Mouse (Mus musculus): Measurements from ENCODE around the gene Selenof.
A peak's percentile ranks its signal among the peaks of the same experiment; 100 is the strongest.

The Selenof gene

DNA sequence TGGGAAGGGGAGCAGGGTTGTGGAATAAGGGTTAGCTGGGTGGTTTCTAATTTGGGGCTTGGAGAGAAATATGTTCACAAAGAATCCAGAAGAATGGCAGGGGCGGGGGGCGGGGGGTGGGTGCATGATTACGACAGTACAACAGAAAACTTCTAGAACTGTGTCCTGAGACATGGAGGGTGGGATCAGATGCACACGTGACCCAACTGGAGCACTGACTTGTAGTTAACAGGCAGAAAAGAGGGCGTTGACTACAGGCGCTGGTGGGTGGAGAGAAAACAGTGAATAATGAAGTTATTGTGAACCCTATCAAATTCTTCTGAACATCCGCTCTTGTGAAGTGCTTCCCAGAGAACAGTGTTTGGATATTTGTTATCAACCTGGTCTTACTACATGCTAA, 6.2 kb upstream of the Selenof start:
- DNase-seq (ENCODE audit: low spot score in 2 of 2): no peak

DNA sequence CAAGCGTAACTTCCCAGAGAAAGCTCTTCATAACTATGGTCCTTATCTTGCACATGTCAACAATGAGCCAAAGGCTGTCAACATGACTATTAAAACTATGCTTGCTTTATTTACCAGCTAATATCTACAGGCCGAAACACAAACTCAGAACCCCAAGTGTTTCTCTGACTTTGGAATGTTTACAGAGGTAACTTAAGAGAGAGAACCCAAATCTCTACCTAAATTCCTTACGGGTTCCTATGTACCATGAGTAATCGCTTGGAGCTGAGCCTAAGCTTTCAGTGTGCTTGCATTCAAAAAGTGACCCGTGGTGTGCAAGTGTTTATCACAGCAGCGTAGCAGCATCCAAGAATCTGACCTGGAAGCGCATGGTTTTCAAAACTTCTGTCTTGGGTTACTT, 4.9 kb upstream of the Selenof start:
- no peak for DNase-seq (ENCODE audit: low spot score in 2 of 2)

DNA sequence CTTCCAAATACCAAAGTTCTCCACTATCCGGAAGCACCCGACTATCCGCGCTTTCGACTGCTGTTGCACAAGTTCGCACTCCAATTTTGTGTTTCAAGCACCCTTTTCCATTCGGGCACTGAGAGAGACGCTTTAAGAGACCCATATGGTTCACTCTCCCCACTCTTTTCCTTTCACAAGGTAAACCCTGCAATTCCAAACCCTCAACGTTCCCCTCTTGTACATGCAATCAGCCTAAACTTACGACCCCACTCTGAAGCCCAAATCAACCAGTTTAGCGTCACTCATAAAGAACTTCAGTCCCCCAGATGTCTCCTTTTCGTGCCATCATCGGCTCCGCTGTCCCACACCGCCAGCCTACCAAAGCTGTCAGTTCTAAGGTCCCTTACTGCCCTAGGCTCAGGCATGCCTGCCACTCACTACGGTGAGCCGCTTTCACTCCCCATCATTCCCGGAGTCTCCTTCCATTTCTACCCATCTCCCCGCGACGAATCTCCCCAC, 1.2 kb upstream of the Selenof start:
- no peak for DNase-seq (ENCODE audit: low spot score in 2 of 2)

DNA sequence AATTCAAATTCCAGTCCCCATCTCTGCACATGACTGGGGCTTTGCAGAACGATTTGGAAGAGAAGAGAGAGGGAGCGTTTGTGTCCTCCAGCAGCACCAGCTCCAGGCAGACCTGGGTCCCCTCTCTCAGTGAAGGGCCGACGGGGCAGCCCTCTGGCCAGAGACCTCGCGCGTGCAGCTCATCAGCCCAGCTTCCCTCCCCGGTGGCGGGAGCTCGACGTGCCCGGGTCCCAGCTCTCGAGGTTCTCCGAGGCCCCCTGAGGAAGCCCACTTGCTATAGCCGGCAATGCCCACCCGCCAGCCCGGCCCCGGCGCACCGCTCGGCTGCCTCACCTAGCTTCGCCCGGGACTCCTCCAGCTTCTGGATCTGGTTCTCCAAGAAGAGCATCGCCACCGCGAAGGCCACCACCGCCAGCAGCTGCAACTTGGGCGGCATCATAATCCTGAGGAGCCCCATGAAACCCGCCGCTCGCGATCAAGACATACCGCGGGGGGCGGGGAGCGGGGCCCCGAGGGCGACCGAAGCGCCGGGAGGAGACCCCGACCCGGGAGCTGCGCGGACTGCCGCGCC, 618 bp upstream of the Selenof start:
- peak; percentile 24 to 42 for DNase-seq (ENCODE audit: low spot score in 2 of 2)

DNA sequence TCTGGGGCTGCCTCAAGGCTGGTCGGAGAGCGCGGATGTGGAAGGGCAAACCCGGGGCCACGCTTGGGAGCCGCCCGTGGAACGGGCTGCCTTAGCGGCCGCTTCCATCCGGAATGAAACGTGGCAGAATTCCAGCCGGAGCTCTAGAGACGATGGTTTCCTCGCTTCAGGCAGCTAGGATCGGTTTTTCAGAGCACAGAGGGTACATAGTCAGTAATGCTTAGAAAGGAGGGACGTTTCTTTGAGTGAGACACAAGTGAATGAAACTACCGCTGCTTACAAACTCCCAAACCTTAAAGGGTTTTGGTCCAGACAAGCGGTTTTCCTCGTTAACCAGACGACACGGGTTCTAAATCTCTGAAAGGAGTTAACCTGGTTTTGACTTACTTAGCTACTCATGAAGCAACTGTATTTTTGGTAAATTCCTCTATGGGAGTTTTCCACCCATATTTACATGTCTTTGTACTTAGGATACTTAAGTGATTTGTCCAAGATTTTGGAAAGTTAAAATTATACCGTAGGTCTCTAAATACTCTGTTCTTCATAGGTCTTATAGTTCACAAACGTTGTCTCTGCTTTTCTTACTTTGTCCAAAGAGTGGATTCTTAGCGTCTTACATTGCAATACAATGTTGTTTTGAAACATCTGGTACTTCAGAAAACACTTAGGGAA, 848 bp downstream of the Selenof start:
- no peak for DNase-seq (ENCODE audit: low spot score in 2 of 2)

DNA sequence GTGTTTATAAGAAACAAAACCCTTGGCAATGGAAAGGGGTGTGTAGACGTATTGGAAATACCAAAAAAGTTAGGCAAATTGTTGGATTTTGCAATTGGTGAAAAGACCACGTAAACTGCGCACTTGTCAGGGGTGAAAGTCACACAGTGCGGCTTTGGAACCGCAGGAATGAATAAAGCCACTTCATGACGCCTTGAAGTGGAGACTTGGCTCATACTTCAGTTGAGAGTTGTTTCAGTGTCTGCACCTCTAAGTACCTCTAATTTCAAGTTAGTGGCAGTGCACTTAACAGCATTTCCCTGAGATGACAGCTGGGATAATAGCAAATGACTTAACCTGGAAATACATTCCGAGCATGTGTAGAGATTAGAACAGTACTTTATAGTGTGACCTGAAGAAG, 4.2 kb downstream of the Selenof start:
- DNase-seq (ENCODE audit: low spot score in 2 of 2): no peak

DNA sequence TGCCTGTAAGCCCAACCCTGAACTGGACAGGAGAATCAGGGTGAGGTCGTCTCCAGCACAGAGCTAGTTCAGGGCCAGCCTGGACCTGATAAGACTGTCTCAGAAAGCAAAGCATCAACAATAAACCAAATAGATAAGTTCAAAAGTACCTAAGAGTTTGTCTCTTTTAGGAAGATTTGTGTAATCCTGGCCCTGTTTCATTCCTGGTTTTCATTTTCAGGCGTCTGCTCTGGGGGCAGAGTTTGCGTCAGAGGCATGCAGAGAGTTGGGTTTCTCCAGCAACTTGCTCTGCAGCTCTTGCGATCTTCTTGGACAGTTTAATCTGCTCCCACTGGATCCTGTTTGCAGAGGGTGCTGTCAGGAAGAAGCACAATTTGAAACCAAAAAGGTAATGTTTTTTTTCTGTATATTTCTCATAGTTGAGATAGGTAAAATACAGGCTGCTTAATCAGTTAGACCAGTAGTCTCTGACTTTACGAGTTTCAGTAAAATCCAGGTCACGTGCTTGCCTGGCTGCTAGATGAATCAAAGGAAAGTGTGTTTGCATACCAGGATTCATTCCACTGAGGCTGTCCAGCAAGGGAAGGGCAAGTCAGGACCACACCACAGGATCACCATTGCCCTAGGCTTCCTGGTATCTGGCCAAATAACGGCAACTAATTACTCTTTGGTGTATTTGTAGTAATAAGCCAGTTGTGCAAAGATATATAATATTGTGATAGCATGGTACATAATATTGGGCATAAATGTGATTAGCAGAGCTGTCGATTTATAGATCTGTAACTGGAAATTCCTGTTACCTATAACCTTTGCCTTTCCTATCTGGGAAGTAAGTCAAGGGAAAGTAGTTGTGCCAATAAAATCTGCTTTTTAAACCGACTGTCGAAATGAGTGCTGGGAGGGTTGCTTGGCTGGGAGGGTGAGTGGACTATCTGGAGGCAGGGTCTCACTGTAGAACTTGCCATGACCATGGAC, 7.5 kb downstream of the Selenof start:
- peak in 1 of 2 experiments; percentile 25 for DNase-seq (ENCODE audit: low spot score in 2 of 2)

DNA sequence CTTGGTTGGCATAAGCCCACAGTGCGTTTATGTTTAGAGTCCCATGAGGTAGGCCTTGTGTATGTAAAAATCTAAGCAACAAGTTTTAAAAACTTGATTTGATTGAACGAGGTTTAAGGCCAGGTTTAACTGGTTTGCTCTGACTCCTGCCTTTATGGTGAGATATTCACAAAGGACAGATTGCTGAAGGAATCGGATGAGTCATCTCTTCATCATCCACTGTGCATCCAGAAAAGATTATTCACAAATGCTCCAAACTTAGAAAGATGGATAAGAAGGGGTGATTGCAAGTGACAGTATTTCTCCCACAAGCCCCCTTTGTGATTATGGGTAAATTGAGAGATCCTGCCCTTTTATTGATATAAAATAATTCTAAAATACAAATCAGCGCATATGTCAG, 8.8 kb downstream of the Selenof start:
- no peak for DNase-seq (ENCODE audit: low spot score in 2 of 2)

DNA sequence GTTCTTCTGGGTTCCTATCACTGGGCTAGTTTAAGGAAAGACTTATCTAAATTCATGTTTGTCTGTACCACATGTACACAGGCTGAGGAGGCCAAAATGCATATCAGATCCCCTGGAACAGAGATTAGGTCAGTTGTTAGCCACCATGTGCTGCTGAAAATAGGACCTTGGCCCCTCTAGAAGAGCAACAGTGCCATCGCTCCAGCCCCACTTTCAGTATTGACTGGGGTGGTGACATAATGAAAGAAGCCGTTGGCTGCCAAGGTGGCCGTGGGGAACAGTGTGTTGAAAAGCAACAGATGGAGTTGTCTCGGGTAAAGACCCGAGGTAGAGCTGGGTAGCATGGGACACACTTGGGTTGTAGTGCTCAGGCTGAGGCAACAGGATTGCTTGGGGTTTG, 9.7 kb downstream of the Selenof start:
- no peak for DNase-seq (ENCODE audit: low spot score in 2 of 2)

DNA sequence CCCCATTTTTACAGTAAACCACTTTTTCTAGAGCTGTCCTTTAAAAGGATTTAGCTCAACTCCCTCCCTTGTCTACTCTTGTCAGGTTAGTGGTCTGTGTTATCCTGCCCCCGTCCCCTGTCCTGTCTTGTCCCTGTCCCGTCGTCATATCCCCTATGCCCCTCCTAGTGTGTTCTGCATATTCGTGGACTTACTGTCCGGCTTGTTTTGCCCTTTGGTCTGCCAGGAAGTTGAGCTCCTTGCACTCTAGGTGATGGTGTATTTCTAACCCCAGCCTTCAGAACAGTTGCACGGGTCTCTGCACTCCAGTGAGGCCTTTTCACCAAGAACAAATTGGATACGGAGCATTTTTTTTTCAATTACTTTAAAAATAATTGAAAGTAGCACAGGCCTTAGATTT, 10.2 kb downstream of the Selenof start:
- no peak for DNase-seq (ENCODE audit: low spot score in 2 of 2)

DNA sequence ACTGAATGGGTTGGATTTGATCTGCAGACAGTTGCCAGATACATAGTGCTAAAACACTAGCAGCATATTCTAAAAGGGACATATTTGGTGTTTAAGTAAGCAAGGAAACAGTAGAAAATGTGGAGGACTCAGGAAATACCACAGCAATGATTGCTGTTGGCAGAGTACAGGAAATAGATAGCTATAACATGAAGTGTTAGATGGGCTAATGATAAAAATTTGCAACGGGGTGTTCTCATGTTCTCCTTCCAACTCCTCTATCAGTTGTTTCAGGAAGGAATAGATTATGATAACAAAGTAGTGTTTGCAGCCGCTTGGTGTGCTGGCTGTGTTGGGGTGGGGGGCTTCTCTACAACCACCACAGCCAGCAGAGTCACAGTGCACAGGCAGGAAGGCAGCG, 11.7 kb downstream of the Selenof start:
- DNase-seq (ENCODE audit: low spot score in 2 of 2): no peak

DNA sequence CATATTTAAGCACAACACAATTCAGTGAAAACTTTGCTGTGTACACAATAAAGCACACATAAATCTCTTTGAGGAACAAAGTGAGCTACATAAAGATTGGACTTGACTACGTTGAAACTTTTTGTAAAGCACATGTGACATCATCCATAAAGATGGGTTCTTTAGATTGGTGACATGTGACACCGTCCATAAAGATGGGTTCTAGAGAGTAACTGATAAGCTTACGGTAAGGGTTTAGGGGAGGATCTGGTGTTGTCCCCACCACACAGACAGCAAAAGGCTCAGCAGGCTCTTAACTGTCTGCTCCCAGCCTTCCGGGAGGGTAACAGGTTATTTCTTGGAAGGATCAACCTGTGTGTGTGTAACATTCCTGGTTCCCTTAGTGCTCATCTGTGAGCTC, 12.2 kb downstream of the Selenof start:
- DNase-seq (ENCODE audit: low spot score in 2 of 2): no peak

DNA sequence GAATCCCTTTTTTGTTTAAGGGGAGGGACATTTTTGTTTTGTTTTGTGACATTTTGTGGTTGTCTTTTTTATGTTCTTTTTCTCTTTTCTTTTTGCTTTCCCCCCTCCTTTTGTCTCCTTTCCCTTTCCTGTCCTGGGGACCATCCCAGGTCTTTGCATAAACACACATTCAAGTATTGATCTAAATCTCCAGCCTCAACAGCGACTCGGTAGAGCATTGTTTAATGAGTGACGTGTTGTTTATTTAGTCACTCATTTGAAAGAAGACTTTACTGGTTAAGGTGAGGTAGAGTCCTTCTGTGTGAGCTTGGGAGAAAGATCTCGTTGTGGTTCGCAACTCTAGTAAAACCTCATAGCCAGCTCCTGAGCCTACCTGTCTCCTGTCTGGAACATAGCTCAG, 13.7 kb downstream of the Selenof start:
- DNase-seq (ENCODE audit: low spot score in 2 of 2): no peak

DNA sequence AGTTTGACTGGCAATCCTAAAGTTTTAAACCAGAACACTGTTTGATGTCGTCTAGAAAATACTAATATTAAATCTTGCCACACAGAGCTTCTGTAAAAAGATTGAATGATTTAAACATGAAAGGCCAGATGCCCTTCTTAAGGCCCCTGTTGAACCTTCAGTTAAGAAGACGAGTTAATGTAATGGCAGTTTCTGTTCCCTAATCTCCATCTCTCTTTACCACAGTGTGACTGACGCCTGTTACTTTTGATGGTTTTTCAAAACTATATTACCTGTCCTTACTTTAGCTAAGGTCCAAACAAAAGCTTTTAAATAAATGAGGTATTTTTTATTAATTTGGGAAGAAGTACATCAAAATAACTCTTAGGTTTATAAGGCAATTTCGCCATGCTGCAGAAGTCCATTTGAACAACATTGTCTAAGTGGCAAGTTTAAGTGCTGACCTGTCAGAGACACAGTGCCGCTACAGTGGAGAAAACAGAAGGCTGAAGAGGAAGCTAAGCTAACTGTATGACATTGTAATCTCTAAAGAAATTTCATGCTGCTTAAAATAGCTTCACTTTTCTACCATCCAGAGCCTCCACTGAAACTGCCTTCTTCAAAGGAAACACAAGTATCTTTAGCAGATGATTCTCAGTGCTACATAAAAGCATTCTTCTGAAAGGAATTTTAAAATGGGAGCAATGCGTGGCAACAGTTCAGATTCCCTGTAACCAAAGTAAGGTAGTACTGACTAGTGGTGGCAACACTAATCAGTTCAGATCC, 14.9 kb downstream of the Selenof start:
- no peak for DNase-seq (ENCODE audit: low spot score in 2 of 2)

DNA sequence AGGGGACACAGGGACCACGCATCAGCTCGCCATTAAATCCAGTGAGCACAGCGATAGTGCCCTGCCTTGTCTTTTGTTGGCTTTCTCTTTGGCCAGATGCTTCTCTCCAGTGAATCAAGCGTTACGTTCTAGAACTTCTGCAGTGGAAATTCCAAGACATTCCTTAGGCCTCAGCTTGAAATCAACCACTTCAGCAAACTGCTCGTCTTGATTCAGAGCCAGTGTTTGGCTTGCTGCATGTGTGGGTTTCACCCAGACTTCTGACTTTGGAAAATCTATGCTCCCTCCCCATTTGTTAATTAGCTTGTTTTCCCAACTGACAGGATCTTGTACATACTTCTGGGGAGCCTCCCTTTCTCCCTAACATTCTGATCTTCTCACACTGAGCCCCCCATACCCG, 16.6 kb downstream of the Selenof start:
- DNase-seq (ENCODE audit: low spot score in 2 of 2): peak in 1 of 2 experiments; percentile 31

DNA sequence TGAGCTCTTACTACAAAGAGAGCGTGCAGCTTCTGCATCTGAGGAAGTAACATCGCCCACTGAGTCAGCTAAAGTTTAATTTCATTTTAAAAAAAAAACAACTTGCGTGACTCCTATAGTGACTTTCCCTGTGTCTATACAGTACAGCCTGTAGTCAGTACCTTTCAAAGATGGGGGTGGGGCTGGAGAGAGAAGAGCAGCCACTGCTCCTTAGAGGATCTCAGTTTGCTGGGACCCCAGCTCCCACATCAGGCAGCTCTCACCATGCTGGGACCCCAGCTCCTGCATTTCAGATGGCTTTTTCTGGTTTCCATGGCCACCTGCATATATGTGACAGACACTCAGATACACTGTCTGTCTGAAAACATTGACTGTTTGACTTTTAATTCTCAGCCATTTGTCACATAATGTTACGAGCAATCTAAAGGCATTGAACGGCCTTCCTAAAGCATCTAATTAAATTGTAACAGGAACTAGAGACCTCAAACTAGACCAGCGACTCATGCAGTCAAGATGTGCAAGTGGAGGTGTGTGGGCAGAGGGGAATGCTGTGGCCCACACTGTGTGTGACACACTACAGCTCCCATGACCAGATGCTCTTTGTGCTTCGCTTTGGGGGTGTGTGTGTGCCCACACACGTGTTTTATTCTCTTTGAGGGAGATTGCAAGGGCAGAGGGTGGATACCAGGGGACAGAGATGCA, 19.2 kb downstream of the Selenof start:
- no peak for DNase-seq (ENCODE audit: low spot score in 2 of 2)

DNA sequence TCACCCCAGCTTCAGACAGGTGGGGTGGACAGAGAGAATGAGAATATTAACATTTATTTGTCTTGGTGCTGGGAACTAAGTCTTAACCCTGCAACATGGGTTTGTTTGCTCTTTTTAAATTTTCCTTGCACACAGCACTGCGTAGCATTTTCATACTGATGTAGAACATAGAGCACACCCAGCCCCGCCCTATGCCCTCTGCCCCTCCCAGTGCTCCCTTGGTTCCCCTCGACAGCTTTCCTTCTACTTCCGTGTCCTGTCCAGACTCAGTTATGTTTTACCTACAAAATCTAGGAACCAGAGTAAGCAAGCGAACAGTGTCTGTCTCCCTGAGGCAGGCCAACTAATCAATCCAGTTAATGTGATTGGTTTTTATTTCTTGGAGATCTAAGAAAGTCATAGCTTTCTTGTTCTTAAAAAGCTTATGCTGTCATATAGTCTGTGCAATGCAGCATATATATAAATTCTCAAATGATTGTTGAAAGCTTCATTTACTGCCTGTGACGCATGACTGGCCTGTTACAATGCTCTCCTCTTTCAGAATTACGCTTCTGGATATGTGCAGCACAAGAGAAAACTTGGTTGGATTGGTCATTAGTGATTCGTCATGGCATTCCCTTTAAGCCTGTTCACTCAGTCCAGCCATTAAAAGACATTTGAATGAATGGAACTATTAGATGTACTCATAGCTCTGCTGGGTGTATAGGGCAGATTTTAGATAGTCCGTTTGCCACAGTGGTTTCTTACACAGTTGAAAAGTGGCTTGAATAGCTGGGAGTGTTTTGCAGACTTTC, 23.1 kb downstream of the Selenof start:
- no peak for DNase-seq (ENCODE audit: low spot score in 2 of 2)

DNA sequence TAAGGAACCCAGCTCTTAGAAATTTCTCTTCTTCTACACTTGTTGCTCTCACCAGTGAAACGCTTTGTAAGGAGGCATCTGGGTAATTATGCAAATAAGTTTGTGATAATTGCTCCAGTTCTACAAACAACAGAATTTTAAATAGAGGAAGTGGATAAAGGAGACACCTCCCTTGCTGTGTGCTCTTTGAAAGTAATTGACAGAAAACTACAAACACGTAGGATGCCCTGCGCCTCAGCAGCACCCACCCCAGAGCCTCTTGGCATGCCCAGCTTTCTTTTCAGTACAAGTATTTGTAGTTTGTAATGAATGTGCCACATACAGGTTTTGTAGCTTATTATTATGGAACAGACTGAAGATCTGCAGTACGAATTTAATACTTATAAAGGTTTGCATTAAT, 27.0 kb downstream of the Selenof start:
- no peak for DNase-seq (ENCODE audit: low spot score in 2 of 2)

DNA sequence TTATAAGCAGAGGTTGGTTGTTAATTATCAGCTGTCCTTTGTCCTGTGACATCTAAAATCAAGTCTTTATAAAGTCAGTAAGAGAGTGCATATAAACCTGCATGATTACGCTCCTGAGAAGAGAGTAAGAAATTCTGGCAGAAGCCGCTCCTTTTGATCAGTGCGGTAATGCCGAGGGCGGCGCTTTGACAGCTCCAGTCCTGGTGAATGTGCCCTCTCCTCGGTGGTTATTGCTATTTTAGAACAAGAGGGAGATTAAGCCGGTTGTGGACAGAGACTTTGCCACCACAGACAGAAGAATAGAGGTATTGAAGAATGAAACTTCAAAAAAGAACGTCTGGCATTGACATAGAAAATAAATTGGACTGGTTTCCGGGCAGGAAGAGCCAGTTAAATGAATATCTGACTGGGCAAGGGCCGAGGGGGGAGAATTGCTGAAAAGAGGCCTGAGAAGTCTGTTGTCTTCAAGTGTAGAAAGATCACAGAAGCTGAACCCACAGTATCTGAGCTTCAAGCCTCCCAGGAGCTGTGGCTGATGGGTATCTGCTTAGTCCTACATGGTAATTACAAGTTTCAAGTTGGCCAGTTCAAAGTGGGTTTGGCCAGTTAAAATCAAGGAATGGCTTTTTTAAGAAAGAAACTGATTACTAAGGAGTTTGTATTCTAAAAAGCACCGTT, 27.8 kb downstream of the Selenof start:
- DNase-seq (ENCODE audit: low spot score in 2 of 2): no peak

DNA sequence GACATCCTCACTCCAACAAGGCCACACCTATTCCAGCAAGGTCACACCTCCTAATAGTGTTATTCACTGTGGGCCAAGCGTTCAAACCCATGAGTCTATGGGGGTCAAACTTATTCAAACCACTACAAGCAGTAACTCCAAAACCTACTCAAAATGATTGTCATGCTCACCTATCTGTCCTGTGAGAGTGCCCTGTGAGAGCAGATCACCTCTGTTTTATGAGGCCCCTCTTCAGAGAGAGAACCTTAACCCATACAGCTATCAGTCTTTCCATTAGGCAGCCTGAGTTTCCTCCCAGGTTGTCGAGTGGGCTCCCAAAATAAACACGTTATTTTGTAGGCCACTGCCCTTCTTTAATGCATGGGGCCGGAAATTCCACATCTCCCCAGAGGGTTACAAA, 32.3 kb downstream of the Selenof start:
- DNase-seq (ENCODE audit: low spot score in 2 of 2): no peak
